Mouse (Mus musculus): ENCODE results near the gene Spsb1. TPM values are rescaled to one million over a fixed set of nuclear protein-coding genes. Genes with fewer than 3 reads are reported as not detected.
A peak's percentile ranks its signal among the peaks of the same experiment; 100 is the strongest.

Gene Spsb1
- polyA plus RNA-seq, 1 experiment from 2014 or later, result 11.8 TPM

- Histone ChIP-seq H3K4me3 (no peak overlapping the region), H3K27ac (replicated peaks) (no peak overlapping the region), H3K4me2 (replicated peaks) (no peak overlapping the region), H3K9me3 (no peaks in the 10 kb centered on the region), H3K4me1 (peaks cover 10% of the 10 kb centered on the region), H3K27me3 (peaks cover 18% of the 10 kb centered on the region), H3K9ac (replicated peaks) (no peak overlapping the region), H3K36me3 (no peaks in the 10 kb centered on the region)
- 38% methylated on average over 13 of the region's 13 CpGs for WGBS
- ATAC-seq (ENCODE audit: low FRiP score, low read depth), result no peak
Measured at GRCm38 (mm10) chr4:149906921-149907320, 47.9 kb downstream of the Spsb1 start.

GRCm38 (mm10) chr4:149905302-149905974 is 49.4 kb downstream of the Spsb1 start:
- Histone ChIP-seq H3K9ac (replicated peaks) (no peak overlapping the region), H3K4me1 (peaks cover 5% of the 10 kb centered on the region), H3K4me2 (replicated peaks) (no peak overlapping the region), H3K27me3 (peaks cover 18% of the 10 kb centered on the region), H3K4me3 (no peak overlapping the region), H3K27ac (replicated peaks) (no peak overlapping the region), H3K36me3 (no peaks in the 10 kb centered on the region), H3K9me3 (no peaks in the 10 kb centered on the region)
- no peak for ATAC-seq (ENCODE audit: low FRiP score, low read depth)
- 88% methylated on average over 10 of the region's 10 CpGs for WGBS

GRCm38 (mm10) chr4:149903026-149903425 is 51.8 kb downstream of the Spsb1 start:
- WGBS, result 76% methylated on average over 5 of the region's 5 CpGs
- Histone ChIP-seq H3K9ac (replicated peaks) (no peak overlapping the region), H3K36me3 (no peaks in the 10 kb centered on the region), H3K27me3 (peaks cover 14% of the 10 kb centered on the region; the same call in 1 of the 2 replicates), H3K4me3 (no peak overlapping the region), H3K9me3 (no peaks in the 10 kb centered on the region), H3K27ac (replicated peaks) (no peak overlapping the region), H3K4me2 (replicated peaks) (no peak overlapping the region), H3K4me1 (no peaks in the 10 kb centered on the region)
- no peak for ATAC-seq (ENCODE audit: low FRiP score, low read depth)

GRCm38 (mm10) chr4:149901349-149901782 is 53.5 kb downstream of the Spsb1 start:
- H3K4me1 ChIP-seq, result no peaks in the 10 kb centered on the region
- H3K27ac ChIP-seq (replicated peaks), result no peak overlapping the region
- no peaks in the 10 kb centered on the region for H3K36me3 ChIP-seq
- no peaks in the 10 kb centered on the region for H3K9me3 ChIP-seq
- no peak overlapping the region for H3K4me3 ChIP-seq
- 77% methylated on average over 3 of the region's 3 CpGs for WGBS
- H3K9ac ChIP-seq (replicated peaks), result no peak overlapping the region
- no peak overlapping the region for H3K4me2 ChIP-seq (replicated peaks)
- ATAC-seq (ENCODE audit: low FRiP score, low read depth), result no peak
- H3K27me3 ChIP-seq, result peaks cover 8% of the 10 kb centered on the region; the same call in 1 of the 2 replicates

- ATAC-seq (ENCODE audit: low FRiP score, low read depth), result no peak
- Histone ChIP-seq H3K9me3 (no peaks in the 10 kb centered on the region), H3K4me1 (peaks cover 29% of the 10 kb centered on the region), H3K4me2 (replicated peaks) (no peak overlapping the region), H3K36me3 (no peaks in the 10 kb centered on the region), H3K27ac (replicated peaks) (no peak overlapping the region), H3K9ac (replicated peaks) (no peak overlapping the region), H3K4me3 (no peak overlapping the region), H3K27me3 (peaks cover 8% of the 10 kb centered on the region; the same call in 1 of the 2 replicates)
- 93% methylated on average over 13 of the region's 13 CpGs for WGBS
Measured at GRCm38 (mm10) chr4:149897661-149898260, 57.1 kb downstream of the Spsb1 start.

- Histone ChIP-seq H3K4me2 (replicated peaks) (no peak overlapping the region), H3K27me3 (peaks cover 8% of the 10 kb centered on the region; the same call in 1 of the 2 replicates), H3K9me3 (no peaks in the 10 kb centered on the region), H3K4me3 (no peak overlapping the region), H3K36me3 (no peaks in the 10 kb centered on the region), H3K4me1 (peaks cover 29% of the 10 kb centered on the region), H3K27ac (replicated peaks) (no peak overlapping the region), H3K9ac (replicated peaks) (no peak overlapping the region)
- no peak for ATAC-seq (ENCODE audit: low FRiP score, low read depth)
- 80% methylated on average over 12 of the region's 12 CpGs for WGBS
Measured at GRCm38 (mm10) chr4:149896024-149896538, 58.8 kb downstream of the Spsb1 start.

- Histone ChIP-seq H3K9ac (replicated peaks) (no peak overlapping the region), H3K27ac (replicated peaks) (no peak overlapping the region), H3K27me3 (peaks cover 8% of the 10 kb centered on the region; the same call in 1 of the 2 replicates), H3K4me2 (replicated peaks) (no peak overlapping the region), H3K4me3 (no peak overlapping the region), H3K36me3 (no peaks in the 10 kb centered on the region), H3K4me1 (peaks cover 29% of the 10 kb centered on the region), H3K9me3 (no peaks in the 10 kb centered on the region)
- WGBS, result 59% methylated on average over 7 of the region's 7 CpGs
- no peak for ATAC-seq (ENCODE audit: low FRiP score, low read depth)
Measured at GRCm38 (mm10) chr4:149895226-149895625, 59.6 kb downstream of the Spsb1 start.

GRCm38 (mm10) chr4:149894300-149894699 is 60.5 kb downstream of the Spsb1 start:
- no peaks in the 10 kb centered on the region for H3K9me3 ChIP-seq
- H3K27ac ChIP-seq (replicated peaks), result peak overlapping the region; percentile 43; the same call in 1 of the 2 replicates
- H3K36me3 ChIP-seq, result no peaks in the 10 kb centered on the region
- H3K4me3 ChIP-seq, result no peak overlapping the region
- no peak for ATAC-seq (ENCODE audit: low FRiP score, low read depth)
- no peak overlapping the region for H3K4me2 ChIP-seq (replicated peaks)
- H3K9ac ChIP-seq (replicated peaks), result no peak overlapping the region
- H3K27me3 ChIP-seq, result peaks cover 8% of the 10 kb centered on the region; the same call in 1 of the 2 replicates
- peaks cover 29% of the 10 kb centered on the region for H3K4me1 ChIP-seq
- 90% methylated on average over 7 of the region's 7 CpGs for WGBS

GRCm38 (mm10) chr4:149893611-149894151 is 61.2 kb downstream of the Spsb1 start:
- ATAC-seq (ENCODE audit: low FRiP score, low read depth), result no peak; the same call in 1 of the 2 replicates
- Histone ChIP-seq H3K4me1 (peaks cover 29% of the 10 kb centered on the region), H3K9ac (replicated peaks) (no peak overlapping the region), H3K9me3 (no peaks in the 10 kb centered on the region), H3K4me3 (no peak overlapping the region), H3K27ac (replicated peaks) (peak overlapping the region; percentile 43; the same call in 1 of the 2 replicates), H3K36me3 (no peaks in the 10 kb centered on the region), H3K27me3 (peaks cover 9% of the 10 kb centered on the region; the same call in 1 of the 2 replicates), H3K4me2 (replicated peaks) (no peak overlapping the region)
- 41% methylated on average over 11 of the region's 11 CpGs for WGBS

GRCm38 (mm10) chr4:149891172-149891960 is 63.5 kb downstream of the Spsb1 start:
- WGBS, result 94% methylated on average over 5 of the region's 5 CpGs
- peaks cover 34% of the 10 kb centered on the region for H3K4me1 ChIP-seq
- no peak overlapping the region for H3K4me2 ChIP-seq (replicated peaks)
- H3K9ac ChIP-seq (replicated peaks), result no peak overlapping the region
- H3K36me3 ChIP-seq, result no peaks in the 10 kb centered on the region
- H3K27ac ChIP-seq (replicated peaks), result no peak overlapping the region
- H3K4me3 ChIP-seq, result no peak overlapping the region
- no peak for ATAC-seq (ENCODE audit: low FRiP score, low read depth)
- H3K9me3 ChIP-seq, result no peaks in the 10 kb centered on the region
- 0 out of 2 replicates have a peak, but pooled peaks cover 4% of the 10 kb centered on the region for H3K27me3 ChIP-seq

GRCm38 (mm10) chr4:149890551-149890950 is 64.3 kb downstream of the Spsb1 start:
- H3K36me3 ChIP-seq, result no peaks in the 10 kb centered on the region
- ATAC-seq (ENCODE audit: low FRiP score, low read depth), result no peak
- H3K27me3 ChIP-seq, result 0 out of 2 replicates have a peak, but pooled peaks cover 4% of the 10 kb centered on the region
- H3K27ac ChIP-seq (replicated peaks), result no peak overlapping the region
- no peaks in the 10 kb centered on the region for H3K9me3 ChIP-seq
- no peak overlapping the region for H3K4me3 ChIP-seq
- no peak overlapping the region for H3K4me2 ChIP-seq (replicated peaks)
- no peak overlapping the region for H3K9ac ChIP-seq (replicated peaks)
- H3K4me1 ChIP-seq, result peaks cover 27% of the 10 kb centered on the region
- WGBS, result 78% methylated on average over 8 of the region's 8 CpGs

Measured in midbrain, embryonic 12.5 days (tissue).